Mouse (Mus musculus): ENCODE results near the gene Fggy.

- TF ChIP-seq POLR2A (IDR thresholded peaks at IDR 0.05; ENCODE audit: low read depth, low read length) (no peak), CTCF (IDR thresholded peaks at IDR 0.05; ENCODE audit: extremely low read depth, insufficient read depth, insufficient read length, insufficient replicate concordance) (no peak)
Observed at GRCm38 (mm10) chr4:95867103-95867502, 309.8 kb downstream of the Fggy start.
